In the genomic region with DNA sequence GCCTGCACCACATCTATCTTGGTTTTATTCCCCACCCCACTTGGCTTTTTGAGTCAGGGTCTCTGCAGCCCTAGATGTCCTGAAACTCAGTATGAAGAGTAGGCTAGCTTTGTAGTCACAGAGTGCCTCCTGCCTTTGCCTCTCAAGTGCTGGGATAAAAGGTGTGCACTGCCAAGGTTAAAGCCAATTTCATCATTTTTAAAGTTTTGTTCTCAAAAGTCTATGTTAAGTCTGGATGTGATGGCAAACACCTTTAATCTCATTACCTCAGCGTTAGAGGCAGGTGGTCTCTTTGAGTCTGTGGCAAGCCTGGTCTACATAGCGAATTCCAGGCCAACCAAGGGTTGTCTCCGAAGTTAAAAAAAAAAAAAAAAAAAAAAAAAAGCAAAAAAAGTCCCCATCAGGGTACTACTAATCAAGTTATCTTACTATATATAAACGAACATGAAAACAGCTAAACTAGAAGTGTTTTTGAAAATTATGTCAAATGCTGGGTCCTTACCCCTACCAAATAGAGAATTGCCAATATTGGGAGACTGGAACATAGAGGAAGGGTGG, we compare ENCODE assay signal across 8 mouse cellular contexts. TPM values are rescaled to one million over a fixed set of nuclear protein-coding genes. Genes with fewer than 3 reads are reported as not detected.
DNase-seq lines count a peak whose midpoint lies in the region; ATAC-seq and TF ChIP-seq lines count a peak whose summit lies in the region.

No protein-coding gene starts in this region.

- ATAC-seq in embryonic facial prominence, embryonic 14.5 days (ENCODE audit: low read depth): no peak
- no peak for ATAC-seq in intestine, postnatal 0 days
- no peak for ATAC-seq in neural tube, embryonic 14.5 days (ENCODE audit: low read depth)
- no peak for ATAC-seq in cerebellum, adult (ENCODE audit: insufficient number of reproducible peaks, low FRiP score, low TSS enrichment)

- no peak for TF ChIP-seq POLR2A in lung, adult 2 months (IDR thresholded peaks at IDR 0.05; ENCODE audit: borderline replicate concordance, extremely low read depth, low read depth, low read length)

- WGBS in lung, adult 2 months: 30% methylated on average over 4 of the region's 4 CpGs
- 53% methylated on average over 4 of the region's 4 CpGs for WGBS in embryonic facial prominence, embryonic 14.5 days
- 37% methylated on average over 4 of the region's 4 CpGs for WGBS in intestine, postnatal 0 days
- 58% methylated on average over 4 of the region's 4 CpGs for WGBS in neural tube, embryonic 14.5 days

- no peak for DNase-seq in lung, adult 2 months
- no peak for DNase-seq in lung, postnatal 25 days (ENCODE audit: low spot score)
- no peak for DNase-seq in embryonic facial prominence, embryonic 14.5 days (ENCODE audit: low spot score)
- no peak for DNase-seq in layer of hippocampus, postnatal 10 days (ENCODE audit: low spot score in 2 of 2)
- no peak for DNase-seq in frontal cortex, adult 2 months (ENCODE audit: extremely low spot score in 1 of 2, low spot score in 1 of 2)

- 0 out of 2 replicates have a peak, but pooled peaks cover 10% of the 10 kb centered on the region for H3K36me3 ChIP-seq in embryonic facial prominence, embryonic 14.5 days (ENCODE audit: control insufficient read depth, insufficient read depth, low read length)
- no peaks in the 10 kb centered on the region for H3K36me3 ChIP-seq in intestine, postnatal 0 days (ENCODE audit: control insufficient read depth, insufficient read depth)
- no peaks in the 10 kb centered on the region for H3K36me3 ChIP-seq in neural tube, embryonic 14.5 days (ENCODE audit: control insufficient read depth, insufficient read depth, low read length)

- peak overlapping the region; percentile 92 for H3K9ac ChIP-seq in embryonic facial prominence, embryonic 14.5 days (ENCODE audit: low read depth, low read length)
- peak overlapping the region; percentile 64; the same call in 1 of the 2 replicates for H3K9ac ChIP-seq in intestine, postnatal 0 days (ENCODE audit: low read depth, low read length)
- H3K9ac ChIP-seq in neural tube, embryonic 14.5 days (replicated peaks; ENCODE audit: low read depth, low read length): peak overlapping the region; percentile 83

- no peaks in the 10 kb centered on the region for H3K27me3 ChIP-seq in embryonic facial prominence, embryonic 14.5 days (replicated peaks; ENCODE audit: control insufficient read depth, insufficient read depth, low read length)
- no peaks in the 10 kb centered on the region for H3K27me3 ChIP-seq in intestine, postnatal 0 days (replicated peaks; ENCODE audit: control insufficient read depth, insufficient read depth, low read length)
- no peaks in the 10 kb centered on the region for H3K27me3 ChIP-seq in neural tube, embryonic 14.5 days (ENCODE audit: control insufficient read depth, insufficient read depth, low read length)

- no peaks in the 10 kb centered on the region for H3K9me3 ChIP-seq in embryonic facial prominence, embryonic 14.5 days (ENCODE audit: control insufficient read depth, low read length)
- no peaks in the 10 kb centered on the region for H3K9me3 ChIP-seq in intestine, postnatal 0 days (ENCODE audit: control insufficient read depth)
- H3K9me3 ChIP-seq in neural tube, embryonic 14.5 days (ENCODE audit: control insufficient read depth, low read length): no peaks in the 10 kb centered on the region

- peak overlapping the region; percentile 68 for H3K4me2 ChIP-seq in embryonic facial prominence, embryonic 14.5 days (ENCODE audit: low read depth, low read length)
- peak overlapping the region; percentile 71 for H3K4me2 ChIP-seq in intestine, postnatal 0 days (replicated peaks; ENCODE audit: low read depth)
- peak overlapping the region; percentile 86 for H3K4me2 ChIP-seq in neural tube, embryonic 14.5 days (ENCODE audit: low read depth, low read length)

- H3K4me3 ChIP-seq in lung, adult 2 months (replicated peaks; ENCODE audit: extremely low read depth, low read depth, low read length): peak overlapping the region; percentile 10
- H3K4me3 ChIP-seq in embryonic facial prominence, embryonic 14.5 days (ENCODE audit: low read depth, low read length): peak overlapping the region; percentile 64
- peak overlapping the region; percentile 61 for H3K4me3 ChIP-seq in intestine, postnatal 0 days (ENCODE audit: low read depth, low read length)
- H3K4me3 ChIP-seq in neural tube, embryonic 14.5 days (ENCODE audit: low read depth, low read length): peak overlapping the region; percentile 78

- TF ChIP-seq CTCF in lung, adult 2 months (IDR thresholded peaks at IDR 0.05; ENCODE audit: insufficient read depth, low read length): no peak
- TF ChIP-seq CTCF in intestine, postnatal 0 days (IDR thresholded peaks at IDR 0.05; ENCODE audit: low read depth): no peak

- H3K27ac ChIP-seq in embryonic facial prominence, embryonic 14.5 days (replicated peaks; ENCODE audit: low read depth, low read length): no peak overlapping the region
- H3K27ac ChIP-seq in intestine, postnatal 0 days (ENCODE audit: low read depth, low read length): 0 out of 2 replicates have a peak overlapping the region, but pooled peaks have one; percentile 93
- H3K27ac ChIP-seq in neural tube, embryonic 14.5 days (ENCODE audit: low read depth, low read length): no peak overlapping the region; the same call in 1 of the 2 replicates

- H3K4me1 ChIP-seq in lung, adult 2 months (ENCODE audit: control insufficient read depth, insufficient read depth, low read length): peaks cover 6% of the 10 kb centered on the region
- peaks cover 5% of the 10 kb centered on the region for H3K4me1 ChIP-seq in embryonic facial prominence, embryonic 14.5 days (ENCODE audit: control insufficient read depth, insufficient read depth, low read length)
- H3K4me1 ChIP-seq in intestine, postnatal 0 days (replicated peaks; ENCODE audit: control insufficient read depth, insufficient read depth, low read length): no peaks in the 10 kb centered on the region; the same call in 1 of the 2 replicates
- H3K4me1 ChIP-seq in neural tube, embryonic 14.5 days (ENCODE audit: control insufficient read depth, insufficient read depth, low read length): peaks cover 7% of the 10 kb centered on the region

RNA-seq across cellular contexts. Expression of gene Nup98, which starts 1.1 kb away (rescaled TPM):
- polyA plus RNA-seq in lung, adult 2 months (2012; rRNA removed): 14.2 and 17.8 TPM in 2 replicates
- 35.9 and 37.5 TPM in 2 replicates for polyA plus RNA-seq in embryonic facial prominence, embryonic 14.5 days (2014; fragmentation: Nextera tagmentation; extraction: Ambion mirVana)
- polyA plus RNA-seq in intestine, postnatal 0 days (2015; fragmentation: Nextera tagmentation; extraction: Ambion mirVana): 13.3 and 14.8 TPM in 2 replicates
- polyA plus RNA-seq in neural tube, embryonic 14.5 days (2014; fragmentation: Nextera tagmentation; extraction: Ambion mirVana): 26.8 and 29.0 TPM in 2 replicates
- 10 to 100 TPM; 33.3 to 34.0 TPM for total RNA-seq in layer of hippocampus, postnatal 10 days (2021)
- 18.8 and 19.7 TPM in 2 replicates for polyA plus RNA-seq in frontal cortex, adult 2 months (2012; rRNA removed)

RNA-seq across cellular contexts. Expression of gene Pgap2, which starts 1.1 kb away (rescaled TPM):
- polyA plus RNA-seq in lung, adult 2 months (2012; rRNA removed): 147 and 180 TPM in 2 replicates
- 80.8 and 81.1 TPM in 2 replicates for polyA plus RNA-seq in embryonic facial prominence, embryonic 14.5 days (2014; fragmentation: Nextera tagmentation; extraction: Ambion mirVana)
- polyA plus RNA-seq in intestine, postnatal 0 days (2015; fragmentation: Nextera tagmentation; extraction: Ambion mirVana): 34.9 and 35.0 TPM in 2 replicates
- 57.4 and 59.2 TPM in 2 replicates for polyA plus RNA-seq in neural tube, embryonic 14.5 days (2014; fragmentation: Nextera tagmentation; extraction: Ambion mirVana)
- 10 to 100 TPM; 29.9 to 34.3 TPM for total RNA-seq in layer of hippocampus, postnatal 10 days (2021)
- polyA plus RNA-seq in frontal cortex, adult 2 months (2012; rRNA removed): 26.0 and 27.4 TPM in 2 replicates

RNA-seq across cellular contexts. Expression of gene Rhog, which starts 47.0 kb away (rescaled TPM):
- 101 and 113 TPM in 2 replicates for polyA plus RNA-seq in lung, adult 2 months (2012; rRNA removed)
- 66.6 and 68.0 TPM in 2 replicates for polyA plus RNA-seq in embryonic facial prominence, embryonic 14.5 days (2014; fragmentation: Nextera tagmentation; extraction: Ambion mirVana)
- 74.2 and 78.1 TPM in 2 replicates for polyA plus RNA-seq in intestine, postnatal 0 days (2015; fragmentation: Nextera tagmentation; extraction: Ambion mirVana)
- 11.4 and 19.4 TPM in 2 replicates for polyA plus RNA-seq in neural tube, embryonic 14.5 days (2014; fragmentation: Nextera tagmentation; extraction: Ambion mirVana)
- total RNA-seq in layer of hippocampus, postnatal 10 days (2021): 10 to 100 TPM; 15.8 to 16.3 TPM
- 35.8 and 41.8 TPM in 2 replicates for polyA plus RNA-seq in frontal cortex, adult 2 months (2012; rRNA removed)

RNA-seq across cellular contexts. Expression of gene Stim1, which starts 58.7 kb away (rescaled TPM):
- polyA plus RNA-seq in lung, adult 2 months (2012; rRNA removed): 74.0 and 78.7 TPM in 2 replicates
- 36.4 TPM in 2 replicates for polyA plus RNA-seq in embryonic facial prominence, embryonic 14.5 days (2014; fragmentation: Nextera tagmentation; extraction: Ambion mirVana)
- polyA plus RNA-seq in intestine, postnatal 0 days (2015; fragmentation: Nextera tagmentation; extraction: Ambion mirVana): 13.0 and 13.8 TPM in 2 replicates
- 12.1 and 17.5 TPM in 2 replicates for polyA plus RNA-seq in neural tube, embryonic 14.5 days (2014; fragmentation: Nextera tagmentation; extraction: Ambion mirVana)
- total RNA-seq in layer of hippocampus, postnatal 10 days (2021): 10 to 100 TPM; 56.7 to 66.1 TPM
- polyA plus RNA-seq in frontal cortex, adult 2 months (2012; rRNA removed): 78.3 and 82.5 TPM in 2 replicates

Comparison
In these comparisons a context has a peak if more than half of its experiments do, and no peak if none do; other contexts are left out.
1. H3K4me3 ChIP-seq: peak in every context shown above with its lines; median percentile 78 in neural tube, embryonic 14.5 days; 64 in embryonic facial prominence, embryonic 14.5 days; 61 in intestine, postnatal 0 days; 10 in lung, adult 2 months.